Mouse (Mus musculus): Measurements from ENCODE around the gene Gpc4. TPM values are rescaled to one million over a fixed set of nuclear protein-coding genes. Genes with fewer than 3 reads are reported as not detected.
A peak's percentile ranks its signal among the peaks of the same experiment; 100 is the strongest.

Gpc4 gene
- polyA plus RNA-seq, 1 experiment from 2014 or later, result 19.7 TPM

DNA sequence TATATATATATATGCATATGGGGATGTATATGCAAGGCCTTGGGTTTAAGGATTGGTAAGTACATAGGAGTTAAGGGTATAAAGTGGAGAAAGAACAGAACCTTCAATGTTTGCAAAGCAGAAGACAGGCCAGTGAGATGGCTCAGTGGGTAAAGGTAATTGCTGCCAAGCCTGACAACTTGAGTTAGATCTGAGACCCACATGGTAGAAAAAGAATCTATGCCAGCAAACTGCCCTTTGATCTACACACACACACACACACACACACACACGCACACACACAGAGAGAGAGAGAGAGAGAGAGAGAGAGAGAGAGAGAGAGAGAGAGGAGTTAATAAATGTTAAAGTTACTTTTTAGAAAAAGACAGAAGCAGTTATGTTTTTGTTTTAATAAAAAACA lies 56.1 kb downstream of the Gpc4 start:
- 75% methylated on average over 1 of the region's 1 CpGs for WGBS (ENCODE audit: insufficient replicate concordance)
- Histone ChIP-seq H3K9ac (replicated peaks) (no peak overlapping the region), H3K36me3 (replicated peaks; ENCODE audit: insufficient read depth, low read length) (no peaks in the 10 kb centered on the region), H3K9me3 (ENCODE audit: low read length) (no peaks in the 10 kb centered on the region), H3K27me3 (ENCODE audit: insufficient read depth, low read length) (no peaks in the 10 kb centered on the region), H3K27ac (ENCODE audit: low read depth) (no peak overlapping the region), H3K4me3 (ENCODE audit: low read depth, low read length) (no peak overlapping the region), H3K4me2 (ENCODE audit: low read depth, low read length) (no peak overlapping the region), H3K4me1 (ENCODE audit: insufficient read depth) (no peaks in the 10 kb centered on the region)
- TF ChIP-seq CTCF (IDR thresholded peaks at IDR 0.05; ENCODE audit: low read depth) (no peak), EP300 (IDR thresholded peaks at IDR 0.05; ENCODE audit: low read depth) (no peak)
- DNase-seq (no peak), ATAC-seq (no peak)

DNA sequence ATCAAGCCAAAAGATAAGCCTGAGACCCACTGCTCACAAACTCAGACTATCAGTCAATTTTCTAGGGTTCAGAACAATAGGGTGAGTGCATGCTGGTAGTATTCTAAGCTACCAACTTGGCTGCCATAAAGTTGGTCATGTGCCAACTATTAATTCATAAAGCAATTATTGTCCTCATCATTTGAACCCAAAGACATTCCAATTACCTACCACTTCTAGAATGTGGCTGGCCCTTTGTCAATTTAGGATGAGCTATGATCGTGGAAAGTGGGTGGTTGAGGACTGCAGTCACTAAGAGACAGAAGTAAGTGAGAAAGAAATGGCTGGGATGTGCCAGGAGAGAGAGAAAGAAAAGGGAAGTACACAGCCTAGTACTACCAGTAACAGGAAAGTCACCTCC lies 61.3 kb downstream of the Gpc4 start:
- TF ChIP-seq EP300 (IDR thresholded peaks at IDR 0.05; ENCODE audit: low read depth) (no peak), CTCF (IDR thresholded peaks at IDR 0.05; ENCODE audit: low read depth) (no peak)
- Histone ChIP-seq H3K36me3 (replicated peaks; ENCODE audit: insufficient read depth, low read length) (no peaks in the 10 kb centered on the region), H3K4me3 (ENCODE audit: low read depth, low read length) (no peak overlapping the region), H3K27me3 (ENCODE audit: insufficient read depth, low read length) (no peaks in the 10 kb centered on the region), H3K4me2 (ENCODE audit: low read depth, low read length) (no peak overlapping the region), H3K27ac (ENCODE audit: low read depth) (no peak overlapping the region), H3K9ac (replicated peaks) (no peak overlapping the region), H3K9me3 (ENCODE audit: low read length) (no peaks in the 10 kb centered on the region), H3K4me1 (ENCODE audit: insufficient read depth) (no peaks in the 10 kb centered on the region)
- no peak for DNase-seq
- 74% methylated on average over 1 of the region's 1 CpGs for WGBS (ENCODE audit: insufficient replicate concordance)
- no peak for ATAC-seq

DNA sequence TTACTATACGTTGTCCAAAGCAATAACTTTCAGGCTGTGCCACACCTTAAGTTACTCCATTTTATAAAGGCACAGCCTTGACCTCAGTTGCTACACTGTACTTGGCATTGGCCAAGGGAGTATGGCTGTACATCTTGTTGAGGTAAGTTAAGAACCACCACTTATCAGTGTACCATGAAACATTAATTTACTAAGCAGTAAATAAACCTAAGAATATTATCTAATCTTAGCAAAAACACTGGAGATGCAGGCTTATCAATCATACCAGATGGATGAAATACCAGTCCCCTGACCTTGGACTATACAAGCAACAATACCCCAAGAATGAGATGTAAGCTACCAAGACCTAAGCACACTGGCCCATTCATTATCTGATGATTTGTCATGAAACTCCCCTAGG lies 63.1 kb downstream of the Gpc4 start:
- peak overlapping the region; percentile 13; the same call in 1 of the 2 replicates for H3K4me2 ChIP-seq (ENCODE audit: low read depth, low read length)
- DNase-seq, result no peak
- TF ChIP-seq CTCF (IDR thresholded peaks at IDR 0.05; ENCODE audit: low read depth), result no peak
- peak; percentile 84 for TF ChIP-seq EP300 (IDR thresholded peaks at IDR 0.05; ENCODE audit: low read depth)
- no peak overlapping the region for H3K4me3 ChIP-seq (ENCODE audit: low read depth, low read length)
- peak; percentile 23; the same call in 1 of the 2 replicates for ATAC-seq
- no peaks in the 10 kb centered on the region for H3K9me3 ChIP-seq (ENCODE audit: low read length)
- no peak overlapping the region; the same call in 1 of the 2 replicates for H3K27ac ChIP-seq (ENCODE audit: low read depth)
- no peaks in the 10 kb centered on the region for H3K4me1 ChIP-seq (ENCODE audit: insufficient read depth)
- H3K9ac ChIP-seq (replicated peaks), result no peak overlapping the region
- no peaks in the 10 kb centered on the region for H3K36me3 ChIP-seq (replicated peaks; ENCODE audit: insufficient read depth, low read length)
- H3K27me3 ChIP-seq (ENCODE audit: insufficient read depth, low read length), result no peaks in the 10 kb centered on the region
- WGBS (ENCODE audit: insufficient replicate concordance), result 50% methylated on average over 1 of the region's 1 CpGs

- H3K36me3 ChIP-seq (replicated peaks; ENCODE audit: insufficient read depth, low read length), result no peaks in the 10 kb centered on the region
- WGBS (ENCODE audit: insufficient replicate concordance), result 48% methylated on average over 6 of the region's 6 CpGs
- DNase-seq (no peak), ATAC-seq (peak; percentile 72)
- H3K27ac ChIP-seq (ENCODE audit: low read depth), result no peak overlapping the region; the same call in 1 of the 2 replicates
- H3K27me3 ChIP-seq (ENCODE audit: insufficient read depth, low read length), result no peaks in the 10 kb centered on the region
- H3K9ac ChIP-seq (replicated peaks), result no peak overlapping the region
- no peak overlapping the region for H3K4me3 ChIP-seq (ENCODE audit: low read depth, low read length)
- H3K9me3 ChIP-seq (ENCODE audit: low read length), result no peaks in the 10 kb centered on the region
- peak overlapping the region; percentile 13; the same call in 1 of the 2 replicates for H3K4me2 ChIP-seq (ENCODE audit: low read depth, low read length)
- H3K4me1 ChIP-seq (ENCODE audit: insufficient read depth), result no peaks in the 10 kb centered on the region
- peak; percentile 83 for TF ChIP-seq EP300 (IDR thresholded peaks at IDR 0.05; ENCODE audit: low read depth)
- no peak for TF ChIP-seq CTCF (IDR thresholded peaks at IDR 0.05; ENCODE audit: low read depth)
Measured at GRCm38 (mm10) chrX:52101445-52101844, 63.6 kb downstream of the Gpc4 start.

DNA sequence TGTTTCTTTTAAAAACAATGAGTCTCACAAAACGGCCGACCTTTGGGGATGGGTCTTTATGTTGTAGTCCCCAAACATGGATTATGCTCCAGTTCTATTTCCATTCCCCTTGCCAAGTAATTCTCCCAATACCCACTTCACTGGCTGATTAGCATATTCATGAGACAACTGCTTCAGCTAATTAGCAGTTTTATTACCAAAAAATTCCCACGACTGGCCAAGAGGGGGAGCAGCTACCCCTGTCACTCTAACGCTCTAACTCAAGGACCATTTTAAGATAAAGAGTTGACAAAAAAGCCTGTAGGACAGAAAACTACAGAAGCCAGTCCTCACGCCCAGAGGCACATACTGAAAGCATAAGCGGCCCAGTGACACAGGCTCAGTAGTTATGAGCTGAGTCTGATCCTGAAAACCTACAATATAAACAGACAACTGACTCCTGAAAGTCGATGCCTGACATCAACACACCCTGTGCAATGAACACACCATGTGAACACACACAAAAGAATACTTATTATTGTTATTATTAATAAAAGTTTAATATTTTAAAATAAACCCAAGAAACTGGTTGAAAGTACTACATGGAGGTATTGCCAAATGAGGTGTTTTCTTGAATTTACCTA lies 77.2 kb downstream of the Gpc4 start:
- Histone ChIP-seq H3K36me3 (replicated peaks; ENCODE audit: insufficient read depth, low read length) (no peaks in the 10 kb centered on the region), H3K9ac (replicated peaks) (no peak overlapping the region), H3K27me3 (ENCODE audit: insufficient read depth, low read length) (no peaks in the 10 kb centered on the region), H3K9me3 (ENCODE audit: low read length) (no peaks in the 10 kb centered on the region), H3K4me3 (ENCODE audit: low read depth, low read length) (no peak overlapping the region), H3K4me1 (ENCODE audit: insufficient read depth) (no peaks in the 10 kb centered on the region), H3K27ac (ENCODE audit: low read depth) (no peak overlapping the region), H3K4me2 (ENCODE audit: low read depth, low read length) (no peak overlapping the region)
- WGBS (ENCODE audit: insufficient replicate concordance), result 47% methylated on average over 7 of the region's 7 CpGs
- peak; percentile 57 for TF ChIP-seq CTCF (IDR thresholded peaks at IDR 0.05; ENCODE audit: low read depth)
- 0 out of 2 replicates have a peak, but pooled peaks have one; percentile 21 for TF ChIP-seq EP300 (IDR thresholded peaks at IDR 0.05; ENCODE audit: low read depth)
- DNase-seq (peak; percentile 25), ATAC-seq (no peak)

- Histone ChIP-seq H3K27me3 (ENCODE audit: insufficient read depth, low read length) (no peaks in the 10 kb centered on the region), H3K4me1 (ENCODE audit: insufficient read depth) (no peaks in the 10 kb centered on the region), H3K9ac (replicated peaks) (no peak overlapping the region), H3K9me3 (ENCODE audit: low read length) (no peaks in the 10 kb centered on the region), H3K4me3 (ENCODE audit: low read depth, low read length) (no peak overlapping the region), H3K4me2 (ENCODE audit: low read depth, low read length) (no peak overlapping the region), H3K36me3 (replicated peaks; ENCODE audit: insufficient read depth, low read length) (no peaks in the 10 kb centered on the region), H3K27ac (ENCODE audit: low read depth) (no peak overlapping the region)
- DNase-seq (no peak), ATAC-seq (no peak)
- WGBS (ENCODE audit: insufficient replicate concordance), result 62% methylated on average over 8 of the region's 8 CpGs
- TF ChIP-seq CTCF (IDR thresholded peaks at IDR 0.05; ENCODE audit: low read depth) (no peak), EP300 (IDR thresholded peaks at IDR 0.05; ENCODE audit: low read depth) (no peak)
Measured at GRCm38 (mm10) chrX:52086885-52087573, 78.0 kb downstream of the Gpc4 start.

Data from liver, postnatal 0 days (tissue).